Mouse (Mus musculus) lung, adult 2 months (tissue): ENCODE data around the gene Ankfy1. TPM values are rescaled to one million over a fixed set of nuclear protein-coding genes. Genes with fewer than 3 reads are reported as not detected.
"Not testable (repeated sequence)": the region's sequence is repeated elsewhere in the genome, so short reads cannot be mapped to it uniquely, and the experiment has no call there.

Source experiments
- DNase-seq: peaks from one replicate; pipeline ENCODE4 v3.0.0; 2022
- H3K4me1 ChIP-seq: fragments of 200-500 bp; 2 replicates; pipeline ENCODE4 v1.6.1; 2011; ENCODE audit warnings: low read length; ENCODE audit not compliant: control insufficient read depth, insufficient read depth
- H3K4me3 ChIP-seq: fragments of 200-500 bp; replicated peaks from 2 replicates; pipeline ENCODE3; 2011; ENCODE audit warnings: low read depth, mild to moderate bottlenecking, control low read depth, low read length; ENCODE audit errors: extremely low read depth
- CTCF ChIP-seq: fragments of 200-500 bp; IDR thresholded peaks from 2 replicates; pipeline ENCODE4 v1.5.1; 2011; ENCODE audit warnings: mild to moderate bottlenecking, low read length, control low read depth; ENCODE audit not compliant: insufficient read depth
- POLR2A ChIP-seq: fragments of 200-500 bp; IDR thresholded peaks from 2 replicates; pipeline ENCODE4 v1.6.1; 2011; ENCODE audit warnings: low read depth, mild to moderate bottlenecking, control low read depth, low read length, borderline replicate concordance; ENCODE audit errors: extremely low read depth
- WGBS: fragments of 180-500 bp; shearing (Covaris S2); methylation state at CpG from one replicate; pipeline ENCODE4 v1.1.7; 2018; 5-methylcytosine and 5-hydroxymethylcytosine counted together
- polyA plus RNA-seq: library from polyadenylated mRNA; depleted of rRNA; stranded (reverse); fragments of >200 nt; gene quantifications from 2 replicates; pipeline ENCODE4 v1.2.3, GENCODE M21; 2012

The Ankfy1 gene
- polyA plus RNA-seq, 1 experiment = 33.4 TPM

- no peak for DNase-seq
- 70% methylated on average over 5 of the region's 5 CpGs for whole genome bisulfite sequencing
These were observed 22.9 kb downstream of the Ankfy1 start for GRCm38 (mm10) chr11:72712721-72713120.

GRCm38 (mm10) chr11:72718161-72718560, 28.4 kb downstream of the Ankfy1 start:
- TF ChIP-seq POLR2A (no peak), CTCF (no peak)
- no peak overlapping the region for H3K4me3 ChIP-seq
- 78% methylated on average over 3 of the region's 3 CpGs for WGBS
- no peaks in the 10 kb centered on the region for H3K4me1 ChIP-seq
- DNase-seq = no peak

More at GRCm38 (mm10) chr11:72712721-72713120, 22.9 kb downstream of the Ankfy1 start:
- Histone ChIP-seq H3K4me1 (no peaks in the 10 kb centered on the region), H3K4me3 (no peak overlapping the region)
- TF ChIP-seq CTCF (no peak), POLR2A (no peak)

- Histone ChIP-seq H3K4me3 (no peak overlapping the region), H3K4me1 (no peaks in the 10 kb centered on the region; the same call in 1 of the 2 replicates)
- no peak for TF ChIP-seq CTCF
- TF ChIP-seq POLR2A = no peak
- 76% methylated on average over 2 of the region's 2 CpGs for WGBS
- DNase-seq = no peak
These were observed 33.4 kb downstream of the Ankfy1 start for GRCm38 (mm10) chr11:72723165-72723564.

GRCm38 (mm10) chr11:72723871-72724270, 34.1 kb downstream of the Ankfy1 start:
- TF ChIP-seq POLR2A (no peak), CTCF (no peak)
- Histone ChIP-seq H3K4me1 (no peaks in the 10 kb centered on the region; the same call in 1 of the 2 replicates), H3K4me3 (no peak overlapping the region)
- no peak for DNase-seq

- Histone ChIP-seq H3K4me3 (no peak overlapping the region), H3K4me1 (no peaks in the 10 kb centered on the region; the same call in 1 of the 2 replicates)
- TF ChIP-seq POLR2A = no peak
- no peak for TF ChIP-seq CTCF
- DNase-seq = no peak
These were observed 36.2 kb downstream of the Ankfy1 start for GRCm38 (mm10) chr11:72726023-72726422.

- no peak for DNase-seq
- TF ChIP-seq CTCF (no peak), POLR2A (no peak)
- no peak overlapping the region for H3K4me3 ChIP-seq
- H3K4me1 ChIP-seq = peaks cover 12% of the 10 kb centered on the region
- 67% methylated on average over 3 of the region's 3 CpGs for WGBS
These were observed 43.9 kb downstream of the Ankfy1 start for GRCm38 (mm10) chr11:72733736-72734135.

GRCm38 (mm10) chr11:72734840-72735518, 45.2 kb downstream of the Ankfy1 start:
- Histone ChIP-seq H3K4me3 (no peak overlapping the region), H3K4me1 (peaks cover 12% of the 10 kb centered on the region)
- WGBS = 23% methylated on average over 4 of the region's 4 CpGs
- no peak for DNase-seq
- TF ChIP-seq CTCF = no peak
- no peak for TF ChIP-seq POLR2A

- WGBS = 83% methylated on average over 2 of the region's 2 CpGs
These were observed 45.7 kb downstream of the Ankfy1 start for GRCm38 (mm10) chr11:72735519-72735860.

GRCm38 (mm10) chr11:72736320-72736719, 46.5 kb downstream of the Ankfy1 start:
- no peak for DNase-seq
- WGBS = 47% methylated on average over 1 of the region's 1 CpGs
- TF ChIP-seq POLR2A (no peak), CTCF (no peak)
- peaks cover 12% of the 10 kb centered on the region for H3K4me1 ChIP-seq
- H3K4me3 ChIP-seq = no peak overlapping the region

More at GRCm38 (mm10) chr11:72735519-72735860, 45.7 kb downstream of the Ankfy1 start:
- Histone ChIP-seq H3K4me3 (no peak overlapping the region), H3K4me1 (peaks cover 12% of the 10 kb centered on the region)
- TF ChIP-seq CTCF = no peak
- no peak for TF ChIP-seq POLR2A
- no peak for DNase-seq

- TF ChIP-seq CTCF = peak; percentile 35; the same call in 1 of the 2 replicates
- not testable (repeated sequence) for DNase-seq, H3K4me3 ChIP-seq
- WGBS = 90% methylated on average over 5 of the region's 5 CpGs
- H3K4me1 ChIP-seq = peaks cover 12% of the 10 kb centered on the region
These were observed 47.7 kb downstream of the Ankfy1 start for GRCm38 (mm10) chr11:72737517-72737916.
